Mouse (Mus musculus): ENCODE data around the gene Fmo2.

DNA sequence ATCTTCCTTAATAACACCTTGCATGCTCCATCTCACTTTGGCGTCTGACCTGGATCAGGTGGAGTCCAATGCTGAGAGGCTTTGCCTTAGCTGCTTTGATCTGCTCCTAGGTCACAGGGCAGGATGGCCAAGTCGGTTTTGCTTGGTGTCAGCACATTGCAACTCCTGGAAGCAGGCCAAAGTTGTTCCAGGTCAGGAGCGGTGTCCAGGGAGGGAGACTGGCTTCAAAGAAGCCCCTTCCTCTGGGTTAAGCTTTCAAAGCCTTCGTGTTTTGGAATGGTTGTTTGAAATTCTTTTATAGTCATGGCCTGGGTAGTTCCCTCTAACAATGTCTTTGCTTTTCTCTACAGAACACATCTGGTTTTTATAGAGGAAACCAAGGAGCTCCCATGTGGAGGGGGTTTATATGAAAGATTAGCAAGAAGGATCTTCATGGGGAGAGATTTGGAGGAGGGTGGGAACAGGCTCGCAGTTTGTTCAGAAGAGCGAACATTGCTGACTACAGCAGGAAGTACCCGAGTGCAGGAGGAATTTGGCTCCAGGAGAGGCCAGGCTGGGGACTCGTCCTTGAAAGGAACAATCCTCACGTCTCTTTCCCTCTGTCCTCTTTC is 26.7 kb downstream of the Fmo2 start:
- TF ChIP-seq CTCF (IDR thresholded peaks at IDR 0.05; ENCODE audit: low read depth) (no peak), EP300 (IDR thresholded peaks at IDR 0.05; ENCODE audit: low read depth) (no peak)
